Comparison of ENCODE assay signal across 8 mouse cellular contexts in the genomic region with DNA sequence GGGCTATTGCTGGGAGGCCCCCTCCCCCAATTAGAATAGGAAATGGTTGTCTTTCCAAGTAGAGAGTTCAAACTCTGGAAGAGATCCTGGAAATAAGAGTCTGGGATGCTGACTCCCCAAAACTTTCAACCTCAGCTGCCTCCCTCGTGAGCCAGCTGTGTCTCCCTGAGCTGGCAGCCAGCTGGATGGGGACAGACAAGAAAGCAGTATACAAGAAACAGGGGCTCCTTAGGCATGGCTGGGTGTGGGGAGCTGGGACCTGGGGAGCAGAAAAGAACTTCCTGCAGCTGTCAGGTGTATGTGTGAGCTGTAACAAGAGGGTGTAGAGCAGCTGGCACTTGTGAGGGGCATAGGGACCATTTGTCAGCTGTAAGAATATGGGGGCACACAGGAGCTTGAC. TPM values are rescaled to one million over a fixed set of nuclear protein-coding genes. Genes with fewer than 3 reads are reported as not detected.
DNase-seq lines count a peak whose midpoint lies in the region; ATAC-seq and TF ChIP-seq lines count a peak whose summit lies in the region.

No protein-coding gene starts in this region.

- H3K27me3 ChIP-seq in kidney, embryonic 15.5 days: no peaks in the 10 kb centered on the region
- H3K27me3 ChIP-seq in embryonic facial prominence, embryonic 14.5 days (replicated peaks; ENCODE audit: control insufficient read depth, insufficient read depth, low read length): no peaks in the 10 kb centered on the region
- no peaks in the 10 kb centered on the region for H3K27me3 ChIP-seq in hindbrain, postnatal 0 days (ENCODE audit: insufficient read depth, low read length)

- peaks cover 11% of the 10 kb centered on the region; the same call in 1 of the 2 replicates for H3K36me3 ChIP-seq in kidney, embryonic 15.5 days
- peaks cover 9% of the 10 kb centered on the region for H3K36me3 ChIP-seq in embryonic facial prominence, embryonic 14.5 days (ENCODE audit: control insufficient read depth, insufficient read depth, low read length)
- no peaks in the 10 kb centered on the region for H3K36me3 ChIP-seq in hindbrain, postnatal 0 days (ENCODE audit: insufficient read depth, low read length)

- H3K4me2 ChIP-seq in kidney, embryonic 15.5 days: 0 out of 2 replicates have a peak overlapping the region, but pooled peaks have one; percentile 45
- H3K4me2 ChIP-seq in embryonic facial prominence, embryonic 14.5 days (ENCODE audit: low read depth, low read length): no peak overlapping the region; the same call in 1 of the 2 replicates
- H3K4me2 ChIP-seq in hindbrain, postnatal 0 days (ENCODE audit: low read depth, low read length): peak overlapping the region; percentile 63

- 0 out of 2 replicates have a peak overlapping the region, but pooled peaks have one; percentile 8 for H3K9ac ChIP-seq in kidney, embryonic 15.5 days
- H3K9ac ChIP-seq in embryonic facial prominence, embryonic 14.5 days (ENCODE audit: low read depth, low read length): no peak overlapping the region
- no peak overlapping the region for H3K9ac ChIP-seq in hindbrain, postnatal 0 days (replicated peaks; ENCODE audit: low read length)

- no peaks in the 10 kb centered on the region for H3K9me3 ChIP-seq in kidney, embryonic 15.5 days (replicated peaks)
- H3K9me3 ChIP-seq in embryonic facial prominence, embryonic 14.5 days (ENCODE audit: control insufficient read depth, low read length): no peaks in the 10 kb centered on the region
- H3K9me3 ChIP-seq in hindbrain, postnatal 0 days (ENCODE audit: low read length): no peaks in the 10 kb centered on the region

- no peak overlapping the region for H3K4me3 ChIP-seq in kidney, embryonic 15.5 days (replicated peaks)
- no peak overlapping the region for H3K4me3 ChIP-seq in embryonic facial prominence, embryonic 14.5 days (ENCODE audit: low read depth, low read length)
- no peak overlapping the region for H3K4me3 ChIP-seq in hindbrain, postnatal 0 days (ENCODE audit: low read length)
- no peak overlapping the region for H3K4me3 ChIP-seq in olfactory bulb, adult 2 months (ENCODE audit: insufficient read depth, low read depth, low read length)

- 36% methylated on average over 1 of the region's 1 CpGs for WGBS in kidney, embryonic 15.5 days
- 38% methylated on average over 1 of the region's 1 CpGs for WGBS in embryonic facial prominence, embryonic 14.5 days
- 29% methylated on average over 1 of the region's 1 CpGs for WGBS in hindbrain, postnatal 0 days
- WGBS in olfactory bulb, adult 2 months: 3% methylated on average over 1 of the region's 1 CpGs

- no peak for TF ChIP-seq CTCF in hindbrain, postnatal 0 days (IDR thresholded peaks at IDR 0.05; ENCODE audit: low read depth)
- no peak for TF ChIP-seq CTCF in olfactory bulb, adult 2 months (IDR thresholded peaks at IDR 0.05; ENCODE audit: insufficient read depth, low read depth, low read length)

- peak overlapping the region; percentile 84 for H3K27ac ChIP-seq in kidney, embryonic 15.5 days
- H3K27ac ChIP-seq in embryonic facial prominence, embryonic 14.5 days (replicated peaks; ENCODE audit: low read depth, low read length): peak overlapping the region; percentile 78
- peak overlapping the region; percentile 82 for H3K27ac ChIP-seq in hindbrain, postnatal 0 days
- H3K27ac ChIP-seq in olfactory bulb, adult 2 months (ENCODE audit: insufficient read depth, low read depth, low read length): peak overlapping the region; percentile 57

- TF ChIP-seq POLR2A in olfactory bulb, adult 2 months (IDR thresholded peaks at IDR 0.05; ENCODE audit: insufficient read depth, low read depth, low read length): no peak

- no peak for ATAC-seq in kidney, embryonic 15.5 days (replicated peaks; ENCODE audit: low FRiP score)
- no peak; the same call in 1 of the 2 replicates for ATAC-seq in embryonic facial prominence, embryonic 14.5 days (ENCODE audit: low read depth)
- ATAC-seq in hindbrain, postnatal 0 days: no peak
- no peak for ATAC-seq in megakaryocyte, adult 5-6 weeks (ENCODE audit: poor library complexity, severe bottlenecking)
- ATAC-seq in erythroid progenitor cell, adult 5-6 weeks (replicated peaks; ENCODE audit: low FRiP score, poor library complexity, severe bottlenecking): no peak

- DNase-seq in kidney, postnatal 14 days: no peak
- DNase-seq in embryonic facial prominence, embryonic 14.5 days (ENCODE audit: low spot score): no peak
- no peak for DNase-seq in hindbrain, postnatal 0 days (ENCODE audit: low spot score)
- DNase-seq in urinary bladder, postnatal 14 days (ENCODE audit: low spot score): no peak

- peaks cover 76% of the 10 kb centered on the region for H3K4me1 ChIP-seq in kidney, embryonic 15.5 days
- peaks cover 36% of the 10 kb centered on the region for H3K4me1 ChIP-seq in embryonic facial prominence, embryonic 14.5 days (ENCODE audit: control insufficient read depth, insufficient read depth, low read length)
- peaks cover 54% of the 10 kb centered on the region for H3K4me1 ChIP-seq in hindbrain, postnatal 0 days (ENCODE audit: insufficient read depth, low read length)
- H3K4me1 ChIP-seq in olfactory bulb, adult 2 months (ENCODE audit: control insufficient read depth, insufficient read depth, low read length): peaks cover 53% of the 10 kb centered on the region

RNA-seq across cellular contexts. Expression of gene Tnk2, which starts 16.4 kb away (rescaled TPM):
- 9.3 and 12.4 TPM in 2 replicates for polyA plus RNA-seq in kidney, embryonic 15.5 days (2015; fragmentation: Nextera tagmentation; extraction: Ambion mirVana)
- 14.6 and 14.8 TPM in 2 replicates for polyA plus RNA-seq in embryonic facial prominence, embryonic 14.5 days (2014; fragmentation: Nextera tagmentation; extraction: Ambion mirVana)
- total RNA-seq in hindbrain, postnatal 0 days (2014; rRNA removed): 78.2 and 90.5 TPM in 2 replicates
- 18.6 and 19.2 TPM in 2 replicates for polyA plus RNA-seq in hindbrain, postnatal 0 days (2015; fragmentation: Nextera tagmentation; extraction: Ambion mirVana)
- polyA plus RNA-seq in olfactory bulb, adult 2 months (2012; ENCODE audit: insufficient read depth, insufficient read length, low replicate concordance, missing spikeins): not detected in 2 replicates
- total RNA-seq in megakaryocyte, adult 5-6 weeks (2015): 5.5 and 12.0 TPM in 2 replicates
- total RNA-seq in megakaryocyte, adult 5-6 weeks (2017): 6.4 and 8.6 TPM in 2 replicates
- 124 and 134 TPM in 2 replicates for total RNA-seq in erythroid progenitor cell, adult 5-6 weeks (2015; ENCODE audit: low replicate concordance)
- total RNA-seq in erythroid progenitor cell, adult 5-6 weeks (2017; ENCODE audit: low replicate concordance): 62.9 and 115 TPM in 2 replicates

RNA-seq across cellular contexts. Expression of gene Tfrc, which starts 51.4 kb away (rescaled TPM):
- polyA plus RNA-seq in kidney, embryonic 15.5 days (2015; fragmentation: Nextera tagmentation; extraction: Ambion mirVana): 50.2 and 50.7 TPM in 2 replicates
- 40.2 and 40.4 TPM in 2 replicates for polyA plus RNA-seq in embryonic facial prominence, embryonic 14.5 days (2014; fragmentation: Nextera tagmentation; extraction: Ambion mirVana)
- total RNA-seq in hindbrain, postnatal 0 days (2014; rRNA removed): 51.9 and 56.3 TPM in 2 replicates
- 38.3 and 40.0 TPM in 2 replicates for polyA plus RNA-seq in hindbrain, postnatal 0 days (2015; fragmentation: Nextera tagmentation; extraction: Ambion mirVana)
- not detected in 2 replicates for polyA plus RNA-seq in olfactory bulb, adult 2 months (2012; ENCODE audit: insufficient read depth, insufficient read length, low replicate concordance, missing spikeins)
- total RNA-seq in megakaryocyte, adult 5-6 weeks (2015): 29.5 and 41.5 TPM in 2 replicates
- total RNA-seq in megakaryocyte, adult 5-6 weeks (2017): 29.6 and 44.3 TPM in 2 replicates
- 2,179 and 2,513 TPM in 2 replicates for total RNA-seq in erythroid progenitor cell, adult 5-6 weeks (2015; ENCODE audit: low replicate concordance)
- total RNA-seq in erythroid progenitor cell, adult 5-6 weeks (2017; ENCODE audit: low replicate concordance): 2,141 and 2,792 TPM in 2 replicates
